Mouse (Mus musculus) CD4-positive, CD25-positive, alpha-beta regulatory T cell, adult 4 months (primary cell): ENCODE results near the gene Rbm42. TPM values are rescaled to one million over a fixed set of nuclear protein-coding genes. Genes with fewer than 3 reads are reported as not detected.

Experiments used
- polyA plus RNA-seq, 2 experiments: library from polyadenylated mRNA; unstranded; fragments of 100-300 nt; shearing (Covaris generic); gene quantifications; one replicate each; pipeline ENCODE4 v1.2.1; 2017

Gene Rbm42
- polyA plus RNA-seq, 2 experiments from 2014 or later = 14.4 to 25.1 TPM

Other genes starting within 250 kb of the Rbm42 start
- gene Tyrobp, start 236.6 kb downstream of the Rbm42 start, polyA plus RNA-seq = 1 to 10 TPM; 6.4 to 7.1 TPM
- gene Hcst, start 230.5 kb downstream of the Rbm42 start, polyA plus RNA-seq = 100 to 1,000 TPM; 356 to 434 TPM
- gene Nfkbid, start 228.6 kb downstream of the Rbm42 start, polyA plus RNA-seq = 10 to 100 TPM; 39.2 to 44.4 TPM
- gene Aplp1, start 204.8 kb downstream of the Rbm42 start, polyA plus RNA-seq = 1 to 10 TPM; 3.1 to 3.5 TPM
- gene Kirrel2, start 192.6 kb downstream of the Rbm42 start, polyA plus RNA-seq = not detected
- gene Nphs1, start 192.0 kb downstream of the Rbm42 start, polyA plus RNA-seq = not detected
- not detected for gene Prodh2, start 156.7 kb downstream of the Rbm42 start, polyA plus RNA-seq
- gene Arhgap33, start 115.3 kb downstream of the Rbm42 start, polyA plus RNA-seq = under 1 TPM; 0.46 to 0.67 TPM
- gene Hspb6, start 98.1 kb downstream of the Rbm42 start, polyA plus RNA-seq = 1 to 10 TPM; 1.0 to 3.1 TPM
- gene Proser3, start 98.0 kb downstream of the Rbm42 start, polyA plus RNA-seq = 1 to 10 TPM; 5.2 to 6.2 TPM
- 100 to 1,000 TPM; 101 to 104 TPM for gene Lin37, start 90.5 kb downstream of the Rbm42 start, polyA plus RNA-seq
- 10 to 100 TPM; 46.5 to 62.1 TPM for gene U2af1l4, start 87.0 kb downstream of the Rbm42 start, polyA plus RNA-seq
- 100 to 1,000 TPM in 1 of 2 experiments, 10 to 100 TPM in 1; 85.4 to 105 TPM for gene Gm49396, start 87.0 kb downstream of the Rbm42 start, polyA plus RNA-seq
- gene Psenen, start 86.7 kb downstream of the Rbm42 start, polyA plus RNA-seq = 100 to 1,000 TPM; 314 to 323 TPM
- 100 to 1,000 TPM; 210 to 244 TPM for gene Igflr1, start 84.9 kb downstream of the Rbm42 start, polyA plus RNA-seq
- gene Kmt2b, start 61.6 kb downstream of the Rbm42 start, polyA plus RNA-seq = 10 to 100 TPM; 16.4 to 21.6 TPM
- gene Zbtb32, start 51.4 kb downstream of the Rbm42 start, polyA plus RNA-seq = 10 to 100 TPM in 1 of 2 experiments, 1 to 10 TPM in 1; 8.1 to 18.0 TPM
- gene Upk1a, start 37.5 kb downstream of the Rbm42 start, polyA plus RNA-seq = under 1 TPM; 0.38 to 0.60 TPM
- 100 to 1,000 TPM; 333 to 643 TPM for gene Cox6b1, start 24.2 kb downstream of the Rbm42 start, polyA plus RNA-seq
- gene Etv2, start 14.5 kb downstream of the Rbm42 start, polyA plus RNA-seq = not detected
- gene Haus5, start 14.7 kb upstream of the Rbm42 start, polyA plus RNA-seq = 10 to 100 TPM; 21.3 to 44.0 TPM
- gene Pmis2, start 21.3 kb upstream of the Rbm42 start, polyA plus RNA-seq = not detected
- not detected for gene 2200002J24Rik, start 48.6 kb upstream of the Rbm42 start, polyA plus RNA-seq
- not detected for gene Atp4a, start 61.9 kb upstream of the Rbm42 start, polyA plus RNA-seq
- gene Tmem147, start 79.2 kb upstream of the Rbm42 start, polyA plus RNA-seq = 10 to 100 TPM; 60.5 to 65.0 TPM
- gene Gapdhs, start 93.4 kb upstream of the Rbm42 start, polyA plus RNA-seq = not detected
- gene Sbsn, start 101.2 kb upstream of the Rbm42 start, polyA plus RNA-seq = 1 to 10 TPM; 2.4 to 3.6 TPM
- gene Dmkn, start 113.4 kb upstream of the Rbm42 start, polyA plus RNA-seq = under 1 TPM in 1 of 2 experiments, not detected in 1; 0.16 TPM
- gene Krtdap, start 137.6 kb upstream of the Rbm42 start, polyA plus RNA-seq = not detected
- gene Ffar2, start 173.5 kb upstream of the Rbm42 start, polyA plus RNA-seq = 1 to 10 TPM in 1 of 2 experiments, under 1 TPM in 1; 0.70 to 1.4 TPM
- not detected for gene Ffar3, start 205.9 kb upstream of the Rbm42 start, polyA plus RNA-seq
- gene Ffar1, start 211.2 kb upstream of the Rbm42 start, polyA plus RNA-seq = under 1 TPM in 1 of 2 experiments, not detected in 1; 0.14 TPM
- 10 to 100 TPM in 1 of 2 experiments, 1 to 10 TPM in 1; 4.2 to 20.3 TPM for gene Cd22, start 230.0 kb upstream of the Rbm42 start, polyA plus RNA-seq